Mouse (Mus musculus) neural tube, embryonic 14.5 days (tissue): ENCODE results near the gene Gm20695. TPM values are rescaled to one million over a fixed set of nuclear protein-coding genes. Genes with fewer than 3 reads are reported as not detected.

Experiments used
- ATAC-seq: fragments of 200-750 bp; cut with Nextera tagmentation; 2 replicates; pipeline ENCODE4 v1.8.0; 2017; ENCODE audit warnings: low read depth, mild to moderate bottlenecking, moderate TSS enrichment, moderate library complexity
- H3K27ac ChIP-seq: fragments of 300-500 bp; sonication (generic); 2 replicates; pipeline ENCODE4 v1.5.1; 2014; ENCODE audit warnings: low read depth, mild to moderate bottlenecking, control low read depth, low read length, moderate library complexity, mixed read lengths
- H3K27me3 ChIP-seq: fragments of 300-500 bp; sonication (generic); 2 replicates; pipeline ENCODE4 v1.6.1; 2014; ENCODE audit warnings: low read length; ENCODE audit not compliant: control insufficient read depth, insufficient read depth
- H3K36me3 ChIP-seq: fragments of 300-500 bp; sonication (generic); 2 replicates; pipeline ENCODE4 v1.6.1; 2014; ENCODE audit warnings: low read length, mixed read lengths; ENCODE audit not compliant: control insufficient read depth, insufficient read depth
- H3K4me1 ChIP-seq: fragments of 300-500 bp; sonication (generic); 2 replicates; pipeline ENCODE4 v1.6.1; 2014; ENCODE audit warnings: low read length; ENCODE audit not compliant: control insufficient read depth, insufficient read depth
- H3K4me2 ChIP-seq: fragments of 300-500 bp; sonication (generic); 2 replicates; pipeline ENCODE4 v1.6.1; 2014; ENCODE audit warnings: mild to moderate bottlenecking, low read depth, low read length, control low read depth
- H3K4me3 ChIP-seq: fragments of 300-500 bp; sonication (generic); 2 replicates; pipeline ENCODE4 v1.5.1; 2014; ENCODE audit warnings: low read depth, low read length, control low read depth, mixed read lengths
- H3K9ac ChIP-seq: fragments of 300-500 bp; sonication (generic); replicated peaks from 2 replicates; pipeline ENCODE4 v1.6.1; 2014; ENCODE audit warnings: low read depth, mild to moderate bottlenecking, control low read depth, low read length, mixed read lengths
- H3K9me3 ChIP-seq: fragments of 300-500 bp; sonication (generic); 2 replicates; pipeline ENCODE4 v1.6.1; 2016; ENCODE audit warnings: low read length; ENCODE audit not compliant: control insufficient read depth
- WGBS: fragments of 180-500 bp; shearing (Covaris S2); extraction: QIAGEN DNeasy Blood & Tissue Kit; methylation state at CpG from one replicate; pipeline ENCODE4 v1.1.7; 2014; 5-methylcytosine and 5-hydroxymethylcytosine counted together
- polyA plus RNA-seq: library from polyadenylated mRNA; unstranded; fragments of >200 nt; fragmentation: Nextera tagmentation; extraction: Ambion mirVana; gene quantifications from 2 replicates; pipeline ENCODE4 v1.2.1, GENCODE M21; 2014

Gm20695 gene
- polyA plus RNA-seq = 3.3 and 4.0 TPM in 2 replicates

DNA sequence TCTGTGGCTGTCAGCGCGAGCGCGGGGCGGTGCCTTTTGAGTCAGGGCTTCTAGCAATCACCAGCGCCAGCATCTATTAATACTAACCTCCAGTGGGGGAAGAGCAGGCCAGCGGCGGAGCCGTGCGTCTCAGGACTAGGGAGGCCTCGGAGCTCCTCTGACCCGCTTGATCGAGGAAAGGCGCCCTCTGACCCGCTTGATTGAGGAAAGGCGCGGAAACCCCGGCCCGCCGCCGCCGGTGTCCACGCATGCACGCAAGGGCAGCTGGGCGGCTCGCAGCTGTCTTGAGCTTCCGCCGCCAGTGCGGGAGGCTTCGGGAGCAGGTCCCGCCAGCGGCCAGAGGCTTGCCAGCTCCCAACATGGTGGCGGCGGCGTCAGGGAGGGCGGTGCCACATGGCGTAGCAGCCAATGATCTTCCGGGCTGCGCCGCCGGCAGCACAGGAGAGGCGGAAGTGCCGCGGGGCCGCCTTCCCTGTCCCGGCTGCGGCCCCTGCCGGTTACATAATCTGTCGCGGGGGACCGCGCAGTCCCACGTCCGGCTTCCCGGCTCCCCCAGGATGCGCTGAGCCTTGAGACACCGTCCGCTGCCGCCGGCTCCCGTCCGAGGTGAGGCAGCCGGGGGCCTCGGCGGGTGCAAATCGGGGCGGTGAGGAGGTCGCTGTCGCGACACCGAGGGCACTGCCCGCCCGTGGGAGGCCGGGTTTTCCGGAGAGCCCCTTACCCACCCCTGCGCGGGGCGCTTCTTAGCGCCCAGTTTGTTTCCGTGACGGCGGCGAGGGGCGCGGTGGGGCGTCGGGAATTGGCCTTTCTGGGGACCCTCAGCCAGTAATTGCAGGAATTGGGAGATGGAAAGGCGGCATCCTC, at the start of gene Gm20695, which contains the start of gene Zfp597:
TSS of gene Gm20695 (plus strand) at position 448 of the 864 bp plus-strand sequence.
TSS of gene Zfp597 (minus strand) at position 361 of the 864 bp plus-strand sequence.
- under 1% methylated on average over 73 of the region's 88 CpGs for WGBS
- Histone ChIP-seq H3K4me1 (peaks cover 15% of the 10 kb centered on the region), H3K4me2 (peak within 1 kb of the TSS; percentile 58), H3K9ac (peak within 1 kb of the TSS; percentile 88), H3K27ac (peak within 1 kb of the TSS; percentile 92), H3K4me3 (peak within 1 kb of the TSS; percentile 89), H3K27me3 (no peaks in the 10 kb centered on the region), H3K9me3 (no peaks in the 10 kb centered on the region), H3K36me3 (0 out of 2 replicates have a peak, but pooled peaks cover 3% of the 10 kb centered on the region)
- ATAC-seq = peak; percentile 99

DNA sequence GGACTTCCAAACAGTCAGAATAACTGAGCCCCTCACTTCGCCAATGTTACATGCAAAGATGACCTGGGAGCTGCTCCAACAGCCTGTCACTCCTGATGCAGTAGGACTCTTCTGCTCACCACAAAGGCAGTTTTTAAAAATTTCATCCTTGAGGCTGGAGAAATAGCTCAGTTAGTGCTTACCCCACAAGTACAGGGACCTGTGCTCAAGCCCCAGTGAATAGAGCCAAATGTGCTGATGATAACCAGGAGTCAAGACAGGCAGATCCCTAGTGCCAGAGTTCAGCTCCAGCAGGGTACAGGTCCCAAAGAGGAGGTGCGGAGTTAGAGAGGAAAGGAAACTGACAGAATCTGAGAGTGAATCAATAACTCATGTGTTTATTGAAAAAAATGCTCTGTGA, 49.0 kb upstream of the Gm20695 start:
- no peak overlapping the region for H3K27ac ChIP-seq

DNA sequence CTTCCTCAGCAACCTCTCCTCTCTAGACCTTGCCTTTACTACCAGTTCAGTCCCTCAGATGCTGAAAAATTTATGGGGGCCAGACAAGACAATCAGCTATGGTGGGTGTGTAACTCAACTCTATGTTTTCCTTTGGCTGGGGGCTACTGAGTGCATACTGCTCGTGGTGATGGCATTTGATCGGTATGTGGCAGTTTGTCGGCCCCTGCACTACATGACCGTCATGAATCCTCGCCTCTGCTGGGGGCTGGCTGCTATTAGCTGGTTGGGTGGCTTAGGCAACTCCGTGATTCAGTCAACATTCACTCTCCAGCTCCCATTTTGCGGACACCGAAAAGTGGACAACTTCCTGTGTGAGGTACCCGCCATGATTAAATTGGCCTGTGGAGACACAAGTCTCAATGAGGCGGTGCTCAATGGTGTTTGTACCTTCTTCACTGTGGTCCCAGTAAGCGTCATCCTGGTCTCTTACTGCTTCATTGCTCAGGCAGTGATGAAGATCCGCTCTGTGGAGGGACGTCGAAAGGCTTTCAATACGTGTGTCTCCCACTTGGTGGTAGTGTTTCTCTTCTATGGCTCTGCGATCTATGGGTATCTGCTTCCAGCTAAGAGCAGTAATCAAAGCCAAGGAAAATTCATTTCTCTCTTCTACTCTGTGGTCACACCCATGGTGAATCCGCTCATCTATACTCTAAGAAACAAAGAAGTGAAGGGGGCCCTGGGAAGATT, 45.1 kb upstream of the Gm20695 start:
- H3K27ac ChIP-seq = no peak overlapping the region
- no peak for ATAC-seq
- no peaks in the 10 kb centered on the region for H3K9me3 ChIP-seq
- no peak overlapping the region for H3K4me3 ChIP-seq
- 66% methylated on average over 17 of the region's 17 CpGs for WGBS
- no peaks in the 10 kb centered on the region for H3K4me1 ChIP-seq
- no peaks in the 10 kb centered on the region for H3K27me3 ChIP-seq
- no peaks in the 10 kb centered on the region for H3K36me3 ChIP-seq
- H3K4me2 ChIP-seq = no peak overlapping the region
- no peak overlapping the region for H3K9ac ChIP-seq

More for the DNA sequence above, 49.0 kb upstream of the Gm20695 start:
- no peak for ATAC-seq
- WGBS = 88% methylated on average over 2 of the region's 2 CpGs
- Histone ChIP-seq H3K27me3 (no peaks in the 10 kb centered on the region), H3K4me1 (no peaks in the 10 kb centered on the region), H3K4me2 (no peak overlapping the region), H3K36me3 (no peaks in the 10 kb centered on the region), H3K9ac (no peak overlapping the region), H3K9me3 (no peaks in the 10 kb centered on the region), H3K4me3 (no peak overlapping the region)

DNA sequence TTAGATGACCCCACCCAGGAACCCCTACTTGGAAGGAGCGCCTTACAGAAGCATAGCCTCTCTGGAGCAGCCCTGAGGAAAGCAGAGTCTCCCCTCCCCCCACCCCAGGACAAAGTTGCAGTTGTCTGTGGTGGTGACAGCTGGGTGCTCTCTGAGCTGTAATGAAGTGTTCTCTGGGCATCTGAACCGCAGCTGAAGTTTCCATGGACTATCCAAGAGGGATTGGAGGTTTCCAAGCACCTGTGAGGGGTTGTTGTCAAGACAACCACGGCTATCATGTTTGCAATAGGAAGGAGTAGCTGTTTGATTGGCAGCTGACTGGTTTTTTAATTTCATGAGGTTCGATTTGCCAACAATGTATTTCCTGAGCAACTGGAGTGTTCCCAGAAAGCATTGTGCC, 41.5 kb upstream of the Gm20695 start:
- no peak overlapping the region for H3K4me2 ChIP-seq
- no peaks in the 10 kb centered on the region for H3K9me3 ChIP-seq
- H3K27me3 ChIP-seq = no peaks in the 10 kb centered on the region
- 42% methylated on average over 4 of the region's 4 CpGs for WGBS
- no peak overlapping the region for H3K27ac ChIP-seq
- no peaks in the 10 kb centered on the region for H3K36me3 ChIP-seq
- H3K4me1 ChIP-seq = peaks cover 6% of the 10 kb centered on the region; the same call in 1 of the 2 replicates
- ATAC-seq = no peak
- no peak overlapping the region for H3K4me3 ChIP-seq
- no peak overlapping the region for H3K9ac ChIP-seq

- H3K27ac ChIP-seq = no peak overlapping the region
- no peak overlapping the region for H3K4me3 ChIP-seq
- H3K4me2 ChIP-seq = no peak overlapping the region
- H3K4me1 ChIP-seq = peaks cover 7% of the 10 kb centered on the region; the same call in 1 of the 2 replicates
- H3K36me3 ChIP-seq = no peaks in the 10 kb centered on the region
- H3K9me3 ChIP-seq = no peaks in the 10 kb centered on the region
- no peak overlapping the region for H3K9ac ChIP-seq
- 75% methylated on average over 1 of the region's 1 CpGs for WGBS
- H3K27me3 ChIP-seq = no peaks in the 10 kb centered on the region
- no peak for ATAC-seq
Measured at GRCm38 (mm10) chr16:3843796-3844195, 40.7 kb upstream of the Gm20695 start.

GRCm38 (mm10) chr16:3846711-3847518, 37.5 kb upstream of the Gm20695 start, which contains the start of gene Zfp174:
Gene Zfp174, plus strand, starts transcription at chr16:3847268.
- H3K9me3 ChIP-seq = no peaks in the 10 kb centered on the region
- peak within 1 kb of the TSS; percentile 59 for H3K9ac ChIP-seq
- no peaks in the 10 kb centered on the region for H3K27me3 ChIP-seq
- no peak within 1 kb of the TSS for H3K27ac ChIP-seq
- WGBS = 3% methylated on average over 38 of the region's 38 CpGs
- H3K4me2 ChIP-seq = peak within 1 kb of the TSS; percentile 49
- ATAC-seq = peak; percentile 99
- H3K36me3 ChIP-seq = no peaks in the 10 kb centered on the region
- H3K4me1 ChIP-seq = peaks cover 7% of the 10 kb centered on the region; the same call in 1 of the 2 replicates
- H3K4me3 ChIP-seq = peak within 1 kb of the TSS; percentile 61

DNA sequence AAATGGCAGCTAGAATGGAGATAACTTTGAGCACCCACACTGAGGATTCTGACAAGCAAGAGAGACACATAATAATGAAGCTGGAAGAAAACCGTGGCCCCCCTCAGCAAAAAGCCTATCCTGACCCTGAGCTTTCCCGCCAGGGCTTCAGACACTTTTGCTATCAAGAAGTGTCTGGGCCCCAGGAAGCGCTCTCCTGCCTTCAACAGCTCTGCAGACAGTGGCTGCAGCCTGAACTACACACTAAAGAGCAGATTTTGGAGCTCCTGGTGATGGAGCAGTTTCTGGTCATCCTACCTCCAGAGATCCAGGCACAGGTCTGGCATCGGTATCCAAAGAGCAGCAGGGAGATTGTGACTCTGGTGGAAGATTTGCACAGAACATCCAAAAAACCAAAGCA, 36.6 kb upstream of the Gm20695 start:
- no peak overlapping the region; the same call in 1 of the 2 replicates for H3K9ac ChIP-seq
- H3K36me3 ChIP-seq = no peaks in the 10 kb centered on the region
- peaks cover 7% of the 10 kb centered on the region; the same call in 1 of the 2 replicates for H3K4me1 ChIP-seq
- no peak overlapping the region for H3K27ac ChIP-seq
- no peak for ATAC-seq
- peak overlapping the region; percentile 61 for H3K4me3 ChIP-seq
- WGBS = 66% methylated on average over 4 of the region's 4 CpGs
- H3K4me2 ChIP-seq = peak overlapping the region; percentile 49
- H3K27me3 ChIP-seq = no peaks in the 10 kb centered on the region
- H3K9me3 ChIP-seq = no peaks in the 10 kb centered on the region

DNA sequence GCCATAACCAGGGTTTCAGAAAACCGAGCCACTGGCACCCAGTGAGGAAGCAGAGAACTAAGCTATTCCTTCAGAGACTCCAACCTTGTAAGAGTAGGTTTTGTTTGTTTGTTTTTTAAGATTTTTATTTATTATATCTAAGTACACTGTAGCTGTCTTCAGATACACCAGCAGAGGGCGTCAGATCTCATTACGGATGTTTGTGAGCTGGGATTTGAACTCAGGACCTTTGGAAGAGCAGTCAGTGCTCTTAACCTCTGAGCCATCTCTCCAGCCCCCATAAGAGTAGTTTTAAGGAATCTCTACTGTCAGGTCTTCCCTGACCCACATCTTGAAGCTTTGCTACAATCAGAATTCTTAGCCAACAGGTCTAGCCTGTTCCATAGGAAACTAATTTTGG, 36.0 kb upstream of the Gm20695 start:
- Histone ChIP-seq H3K9ac (no peak overlapping the region), H3K27ac (no peak overlapping the region), H3K4me3 (no peak overlapping the region), H3K9me3 (no peaks in the 10 kb centered on the region), H3K4me1 (peaks cover 7% of the 10 kb centered on the region; the same call in 1 of the 2 replicates), H3K27me3 (no peaks in the 10 kb centered on the region), H3K4me2 (no peak overlapping the region), H3K36me3 (no peaks in the 10 kb centered on the region)
- whole genome bisulfite sequencing = 78% methylated on average over 3 of the region's 3 CpGs
- no peak for ATAC-seq
